Mouse (Mus musculus) lung, postnatal 0 days (tissue): ENCODE results near the gene Col11a2.

Source experiments
- CTCF ChIP-seq: IDR thresholded peaks from 2 replicates; pipeline ENCODE4 v1.5.1; 2016; ENCODE audit warnings: antibody characterized with exemption, mild to moderate bottlenecking
- EP300 ChIP-seq: IDR thresholded peaks from 2 replicates; pipeline ENCODE4 v1.6.1; 2016; ENCODE audit warnings: antibody characterized with exemption, mild to moderate bottlenecking, control low read depth

- TF ChIP-seq CTCF: no peak
- no peak for TF ChIP-seq EP300
Observed at GRCm38 (mm10) chr17:34038440-34038839, 797 bp upstream of the Col11a2 start.
